In genomic region chr2:18058146-18058708, GRCm38 (mm10) we compare ENCODE assay signal across 8 mouse cellular contexts. TPM values are rescaled to one million over a fixed set of nuclear protein-coding genes. Genes with fewer than 3 reads are reported as not detected.
DNase-seq lines count a peak whose midpoint lies in the region; ATAC-seq and TF ChIP-seq lines count a peak whose summit lies in the region.

No protein-coding gene starts in this region.

- H3K9ac ChIP-seq in heart, embryonic 12.5 days, result peak overlapping the region; percentile 99
- H3K9ac ChIP-seq in midbrain, embryonic 11.5 days (ENCODE audit: low read length), result peak overlapping the region; percentile 100

- H3K9me3 ChIP-seq in heart, embryonic 12.5 days (replicated peaks), result no peaks in the 10 kb centered on the region
- H3K9me3 ChIP-seq in G1E (replicated peaks), result no peaks in the 10 kb centered on the region
- no peaks in the 10 kb centered on the region for H3K9me3 ChIP-seq in hindbrain, embryonic 10.5 days
- H3K9me3 ChIP-seq in midbrain, embryonic 11.5 days (ENCODE audit: control insufficient read depth, low read length), result no peaks in the 10 kb centered on the region

- WGBS in heart, embryonic 12.5 days, result 19% methylated on average over 9 of the region's 9 CpGs
- 11% methylated on average over 9 of the region's 9 CpGs for WGBS in hindbrain, embryonic 10.5 days
- WGBS in midbrain, embryonic 11.5 days, result 6% methylated on average over 9 of the region's 9 CpGs

- H3K27ac ChIP-seq in heart, embryonic 12.5 days (ENCODE audit: poor library complexity, severe bottlenecking), result peak overlapping the region; percentile 100
- peak overlapping the region; percentile 100 for H3K27ac ChIP-seq in hindbrain, embryonic 10.5 days
- H3K27ac ChIP-seq in midbrain, embryonic 11.5 days (ENCODE audit: low read depth, low read length), result peak overlapping the region; percentile 100

- no peaks in the 10 kb centered on the region for H3K36me3 ChIP-seq in heart, embryonic 12.5 days
- no peaks in the 10 kb centered on the region for H3K36me3 ChIP-seq in G1E (replicated peaks)
- no peaks in the 10 kb centered on the region for H3K36me3 ChIP-seq in hindbrain, embryonic 10.5 days
- H3K36me3 ChIP-seq in midbrain, embryonic 11.5 days (ENCODE audit: control insufficient read depth, insufficient read depth, low read length), result no peaks in the 10 kb centered on the region

- TF ChIP-seq CTCF in G1E (IDR thresholded peaks at IDR 0.05; ENCODE audit: low read depth, low read length), result no peak

- ATAC-seq in heart, embryonic 12.5 days (ENCODE audit: insufficient number of reproducible peaks, low FRiP score), result no peak
- no peak for ATAC-seq in G1E (ENCODE audit: extremely low read depth, insufficient number of reproducible peaks, low FRiP score, poor library complexity, severe bottlenecking)
- ATAC-seq in midbrain, embryonic 11.5 days (ENCODE audit: low FRiP score), result no peak

- peak overlapping the region; percentile 61 for H3K4me3 ChIP-seq in heart, embryonic 12.5 days
- peak overlapping the region; percentile 86 for H3K4me3 ChIP-seq in G1E (ENCODE audit: low read depth, low read length)
- peak overlapping the region; percentile 99 for H3K4me3 ChIP-seq in hindbrain, embryonic 10.5 days
- H3K4me3 ChIP-seq in midbrain, embryonic 11.5 days (ENCODE audit: low read depth, low read length), result peak overlapping the region; percentile 68

- peak overlapping the region; percentile 99 for H3K4me2 ChIP-seq in heart, embryonic 12.5 days
- peak overlapping the region; percentile 95 for H3K4me2 ChIP-seq in midbrain, embryonic 11.5 days

- no peaks in the 10 kb centered on the region for H3K27me3 ChIP-seq in heart, embryonic 12.5 days (replicated peaks)
- no peaks in the 10 kb centered on the region for H3K27me3 ChIP-seq in G1E (ENCODE audit: insufficient read depth, low read length)
- H3K27me3 ChIP-seq in hindbrain, embryonic 10.5 days (ENCODE audit: insufficient read depth, poor library complexity, severe bottlenecking), result no peaks in the 10 kb centered on the region
- no peaks in the 10 kb centered on the region for H3K27me3 ChIP-seq in midbrain, embryonic 11.5 days (ENCODE audit: control insufficient read depth, insufficient read depth, low read length)

- no peak for DNase-seq in heart, adult 18-20 months
- DNase-seq in G1E (ENCODE audit: low spot score), result no peak
- DNase-seq in hindbrain, embryonic 10.5 days (ENCODE audit: low spot score), result no peak
- DNase-seq in midbrain, embryonic 11.5 days (ENCODE audit: low spot score, missing footprints), result peak; percentile 94
- no peak for DNase-seq in thymus, postnatal 10 days (ENCODE audit: low spot score in 2 of 2)
- DNase-seq in gastrocnemius, adult 8-10 months (ENCODE audit: low spot score in 2 of 2), result no peak
- no peak for DNase-seq in cerebellum, adult 8-10 months

- peaks cover 14% of the 10 kb centered on the region for H3K4me1 ChIP-seq in heart, embryonic 12.5 days (replicated peaks)
- peaks cover 29% of the 10 kb centered on the region for H3K4me1 ChIP-seq in G1E (ENCODE audit: insufficient read depth, low read depth, low read length)
- H3K4me1 ChIP-seq in hindbrain, embryonic 10.5 days (replicated peaks), result peaks cover 56% of the 10 kb centered on the region
- peaks cover 26% of the 10 kb centered on the region for H3K4me1 ChIP-seq in midbrain, embryonic 11.5 days (ENCODE audit: control insufficient read depth, insufficient read depth, low read length)

RNA-seq across cellular contexts. Expression of gene Mllt10, which starts 3.2 kb away (rescaled TPM):
- polyA plus RNA-seq in heart, embryonic 12.5 days (2016; fragmentation: Nextera tagmentation; extraction: Ambion mirVana), result 36.3 and 37.1 TPM in 2 replicates
- 10 to 100 TPM; 31.0 to 33.4 TPM for total RNA-seq in heart, adult 18-20 months (2021)
- total RNA-seq in G1E (2014; fragmentation: Nextera tagmentation) (141 and 160 TPM in 2 replicates), G1E (2017) (62.9 and 73.6 TPM in 2 replicates)
- polyA plus RNA-seq in G1E (2012), result 20.5 and 20.8 TPM in 2 replicates
- 65.0 and 66.0 TPM in 2 replicates for polyA plus RNA-seq in hindbrain, embryonic 10.5 days (2016; fragmentation: Nextera tagmentation; extraction: Ambion mirVana)
- 54.1 and 57.2 TPM in 2 replicates for polyA plus RNA-seq in midbrain, embryonic 11.5 days (2014; fragmentation: Nextera tagmentation; extraction: Ambion mirVana)
- 10 to 100 TPM; 17.3 to 22.4 (median 20.5) TPM for total RNA-seq in gastrocnemius, adult 8-10 months (2022)

RNA-seq across cellular contexts. Expression of gene Skida1, which starts 9.4 kb away (rescaled TPM):
- 7.7 and 8.8 TPM in 2 replicates for polyA plus RNA-seq in heart, embryonic 12.5 days (2016; fragmentation: Nextera tagmentation; extraction: Ambion mirVana)
- total RNA-seq in heart, adult 18-20 months (2021), result 1 to 10 TPM; 2.0 to 2.2 TPM
- total RNA-seq in G1E (2014; fragmentation: Nextera tagmentation), result 1.3 and 33.3 TPM in 2 replicates
- total RNA-seq in G1E (2017), result 1.8 and 2.0 TPM in 2 replicates
- 0.20 TPM in 2 replicates for polyA plus RNA-seq in G1E (2012)
- 19.3 and 21.9 TPM in 2 replicates for polyA plus RNA-seq in hindbrain, embryonic 10.5 days (2016; fragmentation: Nextera tagmentation; extraction: Ambion mirVana)
- polyA plus RNA-seq in midbrain, embryonic 11.5 days (2014; fragmentation: Nextera tagmentation; extraction: Ambion mirVana), result 22.9 and 23.4 TPM in 2 replicates
- under 1 TPM; 0.07 to 0.34 (median 0.13) TPM for total RNA-seq in gastrocnemius, adult 8-10 months (2022)

RNA-seq across cellular contexts. Expression of gene A930004D18Rik, which starts 20.7 kb away (rescaled TPM):
- 14.8 and 18.3 TPM in 2 replicates for polyA plus RNA-seq in heart, embryonic 12.5 days (2016; fragmentation: Nextera tagmentation; extraction: Ambion mirVana)
- total RNA-seq in heart, adult 18-20 months (2021), result 1 to 10 TPM; 3.4 to 4.3 TPM
- 0.30 and 0.87 TPM in 2 replicates for total RNA-seq in G1E (2014; fragmentation: Nextera tagmentation)
- 1.5 and 2.1 TPM in 2 replicates for total RNA-seq in G1E (2017)
- 0.55 and 0.65 TPM in 2 replicates for polyA plus RNA-seq in G1E (2012)
- 17.5 and 22.5 TPM in 2 replicates for polyA plus RNA-seq in hindbrain, embryonic 10.5 days (2016; fragmentation: Nextera tagmentation; extraction: Ambion mirVana)
- polyA plus RNA-seq in midbrain, embryonic 11.5 days (2014; fragmentation: Nextera tagmentation; extraction: Ambion mirVana), result 10.5 and 11.6 TPM in 2 replicates
- total RNA-seq in gastrocnemius, adult 8-10 months (2022), result under 1 TPM in 2 of 4 experiments, not detected in 2; 0.17 to 0.38 TPM
